Mouse (Mus musculus) liver, embryonic 14.5 days (tissue): Measurements from ENCODE around the gene En2.

ENCODE experiments used
- CTCF ChIP-seq: IDR thresholded peaks from 2 replicates; pipeline ENCODE4 v1.5.1; 2016; ENCODE audit warnings: antibody characterized with exemption, low read depth, control low read depth
- EP300 ChIP-seq: IDR thresholded peaks from 2 replicates; pipeline ENCODE4 v1.6.1; 2016; ENCODE audit warnings: antibody characterized with exemption, low read depth

DNA sequence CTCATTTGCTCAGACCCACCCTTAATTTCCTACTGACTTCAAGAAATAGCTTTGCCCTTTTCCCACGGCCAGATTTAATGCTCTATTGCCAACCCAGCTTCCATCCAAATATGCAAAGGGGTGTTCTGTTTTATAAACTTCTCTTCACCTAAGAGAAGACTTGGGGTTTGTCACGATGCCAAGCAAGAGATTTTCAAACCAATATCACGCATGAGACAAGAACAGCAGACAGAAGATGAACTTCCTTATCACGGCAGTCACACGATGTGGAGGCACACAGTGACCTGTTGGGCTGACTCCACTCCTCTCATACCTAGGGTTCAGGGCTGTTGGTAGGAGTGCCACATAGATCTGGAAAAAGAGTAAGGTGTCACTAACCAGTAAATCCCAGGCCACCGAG, 37.6 kb downstream of the En2 start:
- TF ChIP-seq CTCF (no peak), EP300 (no peak)
